Mouse (Mus musculus) lung, postnatal 0 days (tissue): ENCODE results near the gene Nckap5.

ENCODE experiments used
- CTCF ChIP-seq: IDR thresholded peaks from 2 replicates; pipeline ENCODE4 v1.5.1; 2016; ENCODE audit warnings: antibody characterized with exemption, mild to moderate bottlenecking
- EP300 ChIP-seq: IDR thresholded peaks from 2 replicates; pipeline ENCODE4 v1.6.1; 2016; ENCODE audit warnings: antibody characterized with exemption, mild to moderate bottlenecking, control low read depth

- TF ChIP-seq CTCF (no peak), EP300 (no peak)
Measured at GRCm38 (mm10) chr1:125996540-125996939, 834.1 kb downstream of the Nckap5 start.
